Mouse (Mus musculus): ENCODE data around the gene Dnm1. TPM values are rescaled to one million over a fixed set of nuclear protein-coding genes. Genes with fewer than 3 reads are reported as not detected.

Dnm1 gene
- polyA plus RNA-seq, 1 experiment from 2014 or later, result 5.6 TPM

DNA sequence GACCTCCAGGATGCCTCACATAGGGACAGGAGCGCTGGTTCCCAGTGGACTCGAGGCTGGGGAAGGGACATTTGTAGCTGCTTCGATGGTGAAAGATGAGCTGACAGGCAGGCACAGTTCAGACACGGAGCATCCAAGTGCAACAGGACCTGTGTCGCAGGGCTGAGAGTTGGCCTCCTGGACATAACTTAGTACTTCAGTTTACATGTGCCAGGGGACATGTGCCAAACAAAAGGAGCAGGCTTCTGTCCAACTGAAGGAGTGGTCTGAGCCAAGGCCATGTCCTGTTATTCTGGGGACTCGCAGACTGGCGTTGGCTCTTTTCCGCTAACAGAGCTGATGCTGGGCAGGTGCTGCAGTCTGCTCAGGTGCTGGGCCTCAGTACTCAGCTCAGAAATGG is 58.8 kb downstream of the Dnm1 start:
- 74% methylated on average over 8 of the region's 8 CpGs for WGBS
- peaks cover 19% of the 10 kb centered on the region for H3K36me3 ChIP-seq (ENCODE audit: control insufficient read depth, insufficient read depth, low read length)
- no peak overlapping the region for H3K4me2 ChIP-seq (replicated peaks; ENCODE audit: low read depth)
- H3K4me1 ChIP-seq (replicated peaks; ENCODE audit: control insufficient read depth, insufficient read depth), result no peaks in the 10 kb centered on the region
- no peak for ATAC-seq (ENCODE audit: low FRiP score, low TSS enrichment)
- TF ChIP-seq EP300 (optimal IDR thresholded peaks at IDR 0.05) (no peak), CTCF (IDR thresholded peaks at IDR 0.05; ENCODE audit: low read depth) (no peak)
- H3K27me3 ChIP-seq (ENCODE audit: control insufficient read depth, insufficient read depth, low read length), result no peaks in the 10 kb centered on the region
- H3K9me3 ChIP-seq (ENCODE audit: control insufficient read depth, low read length), result no peaks in the 10 kb centered on the region
- H3K4me3 ChIP-seq (ENCODE audit: low read depth, low read length), result no peak overlapping the region
- H3K9ac ChIP-seq (ENCODE audit: low read length), result no peak overlapping the region
- DNase-seq (ENCODE audit: low spot score), result no peak
- H3K27ac ChIP-seq (replicated peaks), result no peak overlapping the region

DNA sequence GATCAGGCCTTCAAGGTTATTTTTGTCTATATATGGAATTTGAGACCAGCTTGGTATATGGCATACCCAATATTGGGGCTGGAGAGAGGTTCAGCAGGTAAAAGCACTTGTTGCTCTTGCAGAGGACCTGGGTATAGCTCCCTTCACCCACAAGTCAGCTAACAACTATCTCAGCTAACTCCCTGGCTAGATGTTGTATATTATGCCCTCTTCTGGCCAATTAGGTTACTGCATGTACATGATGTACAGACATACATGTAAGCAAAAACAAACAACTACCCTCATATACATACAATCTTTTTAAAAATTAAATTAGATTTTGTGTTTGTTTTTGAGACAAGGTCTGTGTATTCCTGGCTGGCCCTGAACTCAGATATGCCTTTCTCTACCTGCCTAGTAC is 63.6 kb downstream of the Dnm1 start:
- no peak for DNase-seq (ENCODE audit: low spot score)
- Histone ChIP-seq H3K9me3 (ENCODE audit: control insufficient read depth, low read length) (no peaks in the 10 kb centered on the region), H3K4me2 (replicated peaks; ENCODE audit: low read depth) (peak overlapping the region; percentile 76), H3K27me3 (ENCODE audit: control insufficient read depth, insufficient read depth, low read length) (no peaks in the 10 kb centered on the region), H3K36me3 (ENCODE audit: control insufficient read depth, insufficient read depth, low read length) (peaks cover 6% of the 10 kb centered on the region; the same call in 1 of the 2 replicates), H3K4me1 (replicated peaks; ENCODE audit: control insufficient read depth, insufficient read depth) (0 out of 2 replicates have a peak, but pooled peaks cover 3% of the 10 kb centered on the region), H3K9ac (ENCODE audit: low read length) (no peak overlapping the region), H3K4me3 (ENCODE audit: low read depth, low read length) (no peak overlapping the region; the same call in 1 of the 2 replicates), H3K27ac (replicated peaks) (no peak overlapping the region)
- ATAC-seq (ENCODE audit: low FRiP score, low TSS enrichment), result no peak
- peak; percentile 76 for TF ChIP-seq CTCF (IDR thresholded peaks at IDR 0.05; ENCODE audit: low read depth)
- TF ChIP-seq EP300 (optimal IDR thresholded peaks at IDR 0.05), result no peak

DNA sequence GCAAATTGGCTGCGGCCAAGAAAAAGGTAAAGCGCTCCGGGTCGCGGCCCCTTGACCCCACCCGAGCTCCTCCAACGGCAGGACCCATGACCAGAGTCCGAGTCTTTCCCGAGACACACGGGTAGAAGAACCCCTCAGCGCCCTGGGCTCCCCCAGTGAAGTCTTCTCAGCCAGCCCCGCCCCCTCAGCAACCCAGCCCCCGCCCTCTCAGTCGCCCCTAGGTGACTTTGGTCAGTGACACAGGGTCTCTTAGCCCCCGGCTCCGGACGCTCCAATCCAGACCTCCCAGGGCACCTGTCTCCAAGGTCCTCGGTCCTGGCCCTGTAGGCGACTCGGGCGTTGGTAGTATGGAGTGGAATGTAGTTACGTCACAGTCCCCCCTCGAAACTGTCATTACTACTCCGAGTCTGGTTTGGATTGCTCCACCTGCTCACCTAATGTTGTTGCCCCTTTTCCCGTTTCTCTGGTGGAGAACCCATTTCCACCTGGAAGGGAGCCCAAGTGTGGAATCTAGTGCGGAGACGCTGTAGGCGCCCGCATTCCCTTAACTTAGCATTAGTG is 64.7 kb downstream of the Dnm1 start:
- under 1% methylated on average over 28 of the region's 29 CpGs for WGBS
- Histone ChIP-seq H3K4me3 (ENCODE audit: low read depth, low read length) (peak overlapping the region; percentile 85), H3K4me1 (replicated peaks; ENCODE audit: control insufficient read depth, insufficient read depth) (0 out of 2 replicates have a peak, but pooled peaks cover 3% of the 10 kb centered on the region), H3K27me3 (ENCODE audit: control insufficient read depth, insufficient read depth, low read length) (no peaks in the 10 kb centered on the region), H3K4me2 (replicated peaks; ENCODE audit: low read depth) (peak overlapping the region; percentile 76), H3K36me3 (ENCODE audit: control insufficient read depth, insufficient read depth, low read length) (peaks cover 14% of the 10 kb centered on the region), H3K9me3 (ENCODE audit: control insufficient read depth, low read length) (no peaks in the 10 kb centered on the region), H3K27ac (replicated peaks) (peak overlapping the region; percentile 82), H3K9ac (ENCODE audit: low read length) (peak overlapping the region; percentile 79)
- ATAC-seq (ENCODE audit: low FRiP score, low TSS enrichment) (peak; percentile 63), DNase-seq (ENCODE audit: low spot score) (no peak)
- TF ChIP-seq EP300 (optimal IDR thresholded peaks at IDR 0.05) (no peak), CTCF (IDR thresholded peaks at IDR 0.05; ENCODE audit: low read depth) (0 out of 2 replicates have a peak, but pooled peaks have one; percentile 4)

DNA sequence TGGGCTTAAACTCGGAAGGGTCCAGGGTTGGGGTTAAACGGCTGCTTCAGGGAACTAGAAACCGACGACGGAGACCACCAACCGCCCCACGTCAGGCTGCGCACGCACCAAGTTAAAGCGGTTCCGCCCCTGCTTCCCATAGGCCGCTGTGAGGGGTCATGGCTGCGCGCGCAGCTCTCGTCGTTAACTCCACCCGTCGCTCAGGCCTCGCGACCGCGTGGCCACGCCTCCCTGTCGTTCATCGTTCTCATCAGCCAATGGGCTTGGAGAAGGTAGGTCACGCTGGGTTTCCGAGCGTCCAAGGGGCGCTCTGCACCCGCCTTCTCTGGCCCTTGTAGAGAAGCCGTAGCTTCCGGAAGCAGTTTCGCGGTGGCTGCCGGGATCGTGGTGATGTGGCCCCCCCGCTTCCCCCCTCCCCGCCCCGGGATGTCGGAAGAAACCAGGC is 65.2 kb downstream of the Dnm1 start, which contains the start of gene Swi5:
Swi5 (minus strand) TSS at position 153 of the 445 bp plus-strand sequence.
- peak within 1 kb of the TSS; percentile 76 for H3K4me2 ChIP-seq (replicated peaks; ENCODE audit: low read depth)
- DNase-seq (ENCODE audit: low spot score) (peak; percentile 99), ATAC-seq (ENCODE audit: low FRiP score, low TSS enrichment) (peak; percentile 99)
- peak within 1 kb of the TSS; percentile 94 for H3K9ac ChIP-seq (ENCODE audit: low read length)
- H3K27ac ChIP-seq (replicated peaks), result peak within 1 kb of the TSS; percentile 90
- under 1% methylated on average over 38 of the region's 41 CpGs for WGBS
- H3K4me3 ChIP-seq (ENCODE audit: low read depth, low read length), result peak within 1 kb of the TSS; percentile 85
- H3K36me3 ChIP-seq (ENCODE audit: control insufficient read depth, insufficient read depth, low read length), result peaks cover 14% of the 10 kb centered on the region
- H3K27me3 ChIP-seq (ENCODE audit: control insufficient read depth, insufficient read depth, low read length), result no peaks in the 10 kb centered on the region
- TF ChIP-seq EP300 (optimal IDR thresholded peaks at IDR 0.05) (no peak), CTCF (IDR thresholded peaks at IDR 0.05; ENCODE audit: low read depth) (0 out of 2 replicates have a peak, but pooled peaks have one; percentile 8)
- 0 out of 2 replicates have a peak, but pooled peaks cover 3% of the 10 kb centered on the region for H3K4me1 ChIP-seq (replicated peaks; ENCODE audit: control insufficient read depth, insufficient read depth)
- no peaks in the 10 kb centered on the region for H3K9me3 ChIP-seq (ENCODE audit: control insufficient read depth, low read length)

DNA sequence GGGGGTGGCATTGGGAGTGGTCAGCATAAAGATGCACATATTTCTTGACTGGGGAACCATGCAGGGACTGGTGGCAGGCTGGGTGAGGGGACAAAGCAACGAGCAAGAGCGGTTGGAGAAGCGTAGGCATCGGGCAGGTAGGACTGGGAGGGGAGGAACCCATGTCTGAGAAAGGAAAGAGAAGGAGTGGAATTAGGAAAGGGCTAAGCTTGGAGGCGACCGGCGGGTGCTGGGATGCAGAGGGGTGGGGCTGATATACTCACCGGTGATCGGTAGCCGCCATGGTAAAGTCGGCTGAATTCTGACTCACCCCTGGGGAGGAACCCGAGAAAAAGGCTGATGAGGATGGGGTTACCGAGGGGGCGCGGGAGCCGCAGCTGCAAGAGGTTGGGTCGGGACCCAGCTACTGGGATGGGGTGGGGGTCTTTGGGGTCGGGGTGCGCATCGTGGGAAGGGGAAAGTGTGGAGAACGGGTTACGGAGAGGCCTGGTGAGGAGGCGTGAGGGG is 65.8 kb downstream of the Dnm1 start, which contains the start of gene Golga2:
Golga2 (plus strand) TSS at position 51 of the 507 bp plus-strand sequence.
- peak; percentile 64 for DNase-seq (ENCODE audit: low spot score)
- TF ChIP-seq EP300 (optimal IDR thresholded peaks at IDR 0.05), result no peak
- no peak for TF ChIP-seq CTCF (IDR thresholded peaks at IDR 0.05; ENCODE audit: low read depth)
- peak within 1 kb of the TSS; percentile 76 for H3K4me2 ChIP-seq (replicated peaks; ENCODE audit: low read depth)
- H3K36me3 ChIP-seq (ENCODE audit: control insufficient read depth, insufficient read depth, low read length), result peaks cover 14% of the 10 kb centered on the region
- under 1% methylated on average over 23 of the region's 23 CpGs for WGBS
- peak within 1 kb of the TSS; percentile 94 for H3K9ac ChIP-seq (ENCODE audit: low read length)
- H3K27ac ChIP-seq (replicated peaks), result peak within 1 kb of the TSS; percentile 90
- peak; percentile 50 for ATAC-seq (ENCODE audit: low FRiP score, low TSS enrichment)
- 0 out of 2 replicates have a peak, but pooled peaks cover 3% of the 10 kb centered on the region for H3K4me1 ChIP-seq (replicated peaks; ENCODE audit: control insufficient read depth, insufficient read depth)
- no peaks in the 10 kb centered on the region for H3K9me3 ChIP-seq (ENCODE audit: control insufficient read depth, low read length)
- H3K27me3 ChIP-seq (ENCODE audit: control insufficient read depth, insufficient read depth, low read length), result no peaks in the 10 kb centered on the region
- peak within 1 kb of the TSS; percentile 85 for H3K4me3 ChIP-seq (ENCODE audit: low read depth, low read length)

DNA sequence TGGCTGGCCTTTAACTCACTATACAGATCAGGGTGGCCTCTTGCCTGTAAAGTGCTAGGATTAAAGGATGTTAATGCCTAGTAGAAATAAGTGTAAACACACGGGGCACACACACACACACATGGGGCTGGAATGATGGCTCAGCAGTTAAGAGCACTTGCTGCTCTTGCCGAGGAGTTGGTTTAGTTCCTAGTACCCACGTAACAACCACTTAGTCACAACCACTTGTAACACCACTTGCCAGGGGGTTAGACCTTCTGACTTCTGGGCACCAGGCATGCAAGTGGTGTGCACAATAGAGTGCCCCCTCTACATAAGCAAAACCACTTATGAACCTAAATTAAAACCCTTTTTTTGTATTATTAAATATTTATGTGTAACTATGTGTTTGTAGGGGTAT is 69.2 kb downstream of the Dnm1 start:
- no peak overlapping the region for H3K4me3 ChIP-seq (ENCODE audit: low read depth, low read length)

More for the DNA sequence above, 69.2 kb downstream of the Dnm1 start:
- H3K9me3 ChIP-seq (ENCODE audit: control insufficient read depth, low read length), result no peaks in the 10 kb centered on the region
- H3K4me1 ChIP-seq (replicated peaks; ENCODE audit: control insufficient read depth, insufficient read depth), result 0 out of 2 replicates have a peak, but pooled peaks cover 3% of the 10 kb centered on the region
- no peak for DNase-seq (ENCODE audit: low spot score)
- peaks cover 14% of the 10 kb centered on the region for H3K36me3 ChIP-seq (ENCODE audit: control insufficient read depth, insufficient read depth, low read length)
- TF ChIP-seq CTCF (IDR thresholded peaks at IDR 0.05; ENCODE audit: low read depth) (no peak), EP300 (optimal IDR thresholded peaks at IDR 0.05) (no peak)
- H3K27me3 ChIP-seq (ENCODE audit: control insufficient read depth, insufficient read depth, low read length), result no peaks in the 10 kb centered on the region
- no peak overlapping the region for H3K27ac ChIP-seq (replicated peaks)
- H3K4me2 ChIP-seq (replicated peaks; ENCODE audit: low read depth), result no peak overlapping the region
- H3K9ac ChIP-seq (ENCODE audit: low read length), result no peak overlapping the region
- WGBS, result 65% methylated on average over 3 of the region's 3 CpGs
- no peak for ATAC-seq (ENCODE audit: low FRiP score, low TSS enrichment)

Measured in stomach, postnatal 0 days (tissue).